Mouse (Mus musculus): Measurements from ENCODE around the gene Mmrn2. TPM values are rescaled to one million over a fixed set of nuclear protein-coding genes. Genes with fewer than 3 reads are reported as not detected.

The Mmrn2 gene
- polyA plus RNA-seq, 1 experiment from 2014 or later, result 5.7 TPM

DNA sequence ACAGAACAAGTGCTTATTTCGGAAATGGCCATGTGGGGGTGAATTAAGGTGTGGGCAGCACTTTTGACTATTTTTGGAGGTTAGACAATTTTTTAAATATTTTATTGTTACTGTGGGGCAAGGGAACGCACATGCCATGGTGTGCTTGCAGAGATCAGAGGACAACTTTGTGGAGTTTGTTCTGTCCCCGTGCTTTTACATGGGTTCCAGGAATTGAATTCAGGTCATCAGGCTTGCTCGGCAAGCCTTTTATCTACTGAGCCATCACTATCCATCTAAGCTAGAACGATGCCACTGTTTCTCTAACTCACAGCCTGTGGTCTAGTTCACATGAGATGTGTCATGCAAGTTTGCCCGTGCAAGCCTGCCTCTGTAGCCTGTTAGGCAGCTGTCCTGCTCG, 27.0 kb upstream of the Mmrn2 start:
- Histone ChIP-seq H3K4me3 (no peak overlapping the region), H3K9ac (no peak overlapping the region), H3K36me3 (peaks cover 12% of the 10 kb centered on the region), H3K27ac (no peak overlapping the region), H3K4me2 (no peak overlapping the region), H3K27me3 (no peaks in the 10 kb centered on the region), H3K9me3 (no peaks in the 10 kb centered on the region), H3K4me1 (replicated peaks) (no peaks in the 10 kb centered on the region)
- 85% methylated on average over 7 of the region's 7 CpGs for WGBS
- ATAC-seq (ENCODE audit: low FRiP score), result no peak

DNA sequence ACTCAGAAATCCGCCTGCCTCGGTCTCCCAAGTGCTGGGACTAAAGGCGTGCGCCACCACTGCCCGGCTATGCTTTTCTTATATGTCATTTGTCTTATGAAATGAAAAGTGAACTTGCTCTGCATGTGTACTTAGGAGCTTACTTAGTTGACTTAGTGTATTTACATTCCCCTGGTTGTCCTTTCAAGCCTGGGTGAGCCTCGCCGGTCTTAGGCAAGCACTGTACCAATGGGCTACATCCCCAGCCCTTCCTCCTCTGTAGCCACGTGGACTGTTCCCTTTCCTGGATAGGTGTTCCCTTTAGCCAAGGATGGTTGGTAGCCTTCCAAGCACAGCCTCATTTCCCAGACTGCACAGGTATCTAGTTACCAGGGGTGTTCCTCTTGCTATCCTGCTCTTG, 26.3 kb upstream of the Mmrn2 start:
- Histone ChIP-seq H3K9ac (no peak overlapping the region), H3K4me3 (no peak overlapping the region), H3K9me3 (no peaks in the 10 kb centered on the region), H3K4me1 (replicated peaks) (no peaks in the 10 kb centered on the region), H3K36me3 (peaks cover 9% of the 10 kb centered on the region), H3K4me2 (no peak overlapping the region), H3K27me3 (no peaks in the 10 kb centered on the region), H3K27ac (no peak overlapping the region)
- WGBS, result 86% methylated on average over 8 of the region's 8 CpGs
- no peak for ATAC-seq (ENCODE audit: low FRiP score)

DNA sequence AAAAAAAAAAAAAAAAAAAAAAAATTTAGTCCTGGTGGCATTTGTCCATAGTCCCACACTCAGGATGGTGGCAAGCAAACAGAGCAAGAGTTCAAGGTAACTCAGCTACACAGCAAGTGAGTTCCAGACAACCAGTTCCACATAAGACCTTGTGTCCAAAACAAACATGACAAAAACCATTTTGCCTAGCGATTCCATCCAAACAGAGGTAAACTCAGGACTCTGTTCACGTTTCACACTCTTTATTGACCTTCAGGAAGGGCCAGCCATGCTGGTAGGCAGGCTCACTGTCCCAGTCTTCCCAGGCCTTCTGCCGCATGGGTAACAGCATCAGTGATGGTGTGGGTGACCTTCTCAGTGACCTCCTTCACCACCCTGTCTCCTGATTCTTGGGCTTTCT, 23.6 kb upstream of the Mmrn2 start:
- no peak overlapping the region for H3K4me3 ChIP-seq
- 58% methylated on average over 3 of the region's 3 CpGs for WGBS
- no peaks in the 10 kb centered on the region for H3K36me3 ChIP-seq
- no peak overlapping the region for H3K4me2 ChIP-seq
- no peak overlapping the region for H3K27ac ChIP-seq
- no peaks in the 10 kb centered on the region for H3K27me3 ChIP-seq
- H3K4me1 ChIP-seq (replicated peaks), result no peaks in the 10 kb centered on the region
- no peak for ATAC-seq (ENCODE audit: low FRiP score)
- H3K9me3 ChIP-seq, result no peaks in the 10 kb centered on the region
- no peak overlapping the region for H3K9ac ChIP-seq

DNA sequence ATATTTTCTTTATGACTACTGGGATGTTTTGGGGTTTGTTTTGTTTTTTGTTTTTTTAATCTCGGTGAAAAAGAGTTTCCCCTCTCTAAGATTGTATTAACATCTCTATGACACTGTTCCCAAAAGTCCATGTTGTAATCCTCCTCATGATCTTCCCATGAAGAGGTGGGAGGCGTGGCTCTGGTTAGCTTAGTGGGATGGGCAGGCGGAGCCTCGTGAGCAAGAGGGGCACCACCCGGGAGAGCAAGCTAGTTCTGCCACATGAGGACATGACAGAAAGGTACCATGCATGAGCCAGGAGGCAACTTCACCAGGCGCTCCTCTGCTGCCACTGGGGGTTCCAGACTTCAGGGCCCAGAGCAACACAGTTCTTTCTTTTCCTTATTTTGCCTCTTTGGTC, 22.7 kb upstream of the Mmrn2 start:
- no peak for ATAC-seq (ENCODE audit: low FRiP score)
- Histone ChIP-seq H3K4me2 (no peak overlapping the region), H3K27ac (no peak overlapping the region), H3K4me3 (no peak overlapping the region), H3K4me1 (replicated peaks) (no peaks in the 10 kb centered on the region), H3K36me3 (no peaks in the 10 kb centered on the region), H3K9me3 (no peaks in the 10 kb centered on the region), H3K27me3 (no peaks in the 10 kb centered on the region), H3K9ac (no peak overlapping the region)
- WGBS, result 60% methylated on average over 6 of the region's 6 CpGs

DNA sequence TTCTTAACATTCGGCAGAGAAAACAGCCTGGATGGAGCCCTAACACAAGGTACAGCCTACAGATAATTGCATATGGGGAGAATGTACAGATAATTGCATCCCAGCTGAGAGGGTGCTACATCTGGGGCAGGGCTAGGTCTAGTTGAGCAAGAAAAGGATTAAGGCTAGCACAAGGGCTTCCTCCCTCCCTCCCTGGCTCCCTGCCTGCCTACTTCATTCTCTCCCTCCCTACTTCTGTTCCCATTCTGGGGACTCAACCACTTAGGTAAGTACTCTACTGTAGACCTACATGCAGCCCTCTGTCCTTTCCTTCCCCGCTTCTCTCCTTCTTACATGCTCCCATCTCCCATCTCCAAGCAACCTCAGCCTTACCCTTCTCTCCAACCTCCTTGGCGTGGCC, 21.9 kb upstream of the Mmrn2 start:
- Histone ChIP-seq H3K4me3 (no peak overlapping the region), H3K9me3 (no peaks in the 10 kb centered on the region), H3K4me1 (replicated peaks) (no peaks in the 10 kb centered on the region), H3K36me3 (no peaks in the 10 kb centered on the region), H3K4me2 (no peak overlapping the region), H3K27me3 (no peaks in the 10 kb centered on the region), H3K27ac (no peak overlapping the region), H3K9ac (no peak overlapping the region)
- no peak for ATAC-seq (ENCODE audit: low FRiP score)
- 90% methylated on average over 3 of the region's 3 CpGs for WGBS

DNA sequence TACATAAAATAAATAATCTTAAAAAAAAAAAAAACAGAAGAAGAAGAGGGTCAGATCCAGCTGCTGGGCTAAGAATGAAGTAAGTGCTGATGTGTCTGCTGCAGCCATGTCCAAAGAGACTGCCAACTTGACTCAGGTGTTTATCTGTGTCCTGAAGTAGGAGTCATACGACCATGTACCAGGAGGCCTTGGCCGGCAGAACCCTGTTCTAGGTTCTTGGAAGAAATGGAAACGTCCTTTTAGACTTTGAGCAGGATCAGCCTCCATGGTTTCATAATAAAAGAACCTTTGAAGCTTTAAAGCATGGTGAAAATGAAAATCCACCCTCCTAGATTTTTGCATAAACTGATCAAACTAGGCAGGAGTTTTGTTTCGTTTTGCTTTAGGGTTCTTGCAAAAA, 20.8 kb upstream of the Mmrn2 start:
- Histone ChIP-seq H3K27me3 (no peaks in the 10 kb centered on the region), H3K4me2 (no peak overlapping the region), H3K9ac (no peak overlapping the region), H3K27ac (no peak overlapping the region), H3K4me3 (no peak overlapping the region), H3K4me1 (replicated peaks) (no peaks in the 10 kb centered on the region), H3K9me3 (no peaks in the 10 kb centered on the region), H3K36me3 (no peaks in the 10 kb centered on the region)
- WGBS, result 89% methylated on average over 4 of the region's 4 CpGs
- ATAC-seq (ENCODE audit: low FRiP score), result no peak

DNA sequence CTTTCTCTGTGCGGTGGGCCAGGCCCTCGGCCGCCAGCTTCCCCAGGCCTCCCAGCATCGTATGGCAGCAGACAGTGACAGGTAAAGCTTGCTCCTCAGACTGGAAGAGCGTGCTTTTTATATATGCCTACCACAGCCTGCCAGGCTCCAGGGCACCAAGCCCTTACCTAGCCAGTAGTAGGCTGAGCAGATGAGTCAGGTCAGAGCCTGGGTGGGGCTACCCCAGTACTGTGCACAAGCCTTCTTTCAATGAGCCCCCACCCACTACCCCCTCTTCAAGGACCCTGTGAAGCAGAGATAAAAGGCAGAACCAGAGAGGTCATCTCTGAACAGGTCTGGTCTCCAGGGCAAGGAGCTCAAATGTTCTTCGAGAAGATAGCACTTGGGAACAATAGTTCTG, 20.0 kb upstream of the Mmrn2 start, which contains the start of gene Fam25c:
TSS of gene Fam25c (minus strand) at position 133 of the 400 bp plus-strand sequence.
- Histone ChIP-seq H3K4me2 (no peak within 1 kb of the TSS), H3K36me3 (no peaks in the 10 kb centered on the region), H3K27ac (no peak within 1 kb of the TSS), H3K27me3 (no peaks in the 10 kb centered on the region), H3K4me1 (replicated peaks) (no peaks in the 10 kb centered on the region), H3K9ac (no peak within 1 kb of the TSS), H3K4me3 (no peak within 1 kb of the TSS), H3K9me3 (no peaks in the 10 kb centered on the region)
- 88% methylated on average over 6 of the region's 6 CpGs for WGBS
- ATAC-seq (ENCODE audit: low FRiP score), result no peak

DNA sequence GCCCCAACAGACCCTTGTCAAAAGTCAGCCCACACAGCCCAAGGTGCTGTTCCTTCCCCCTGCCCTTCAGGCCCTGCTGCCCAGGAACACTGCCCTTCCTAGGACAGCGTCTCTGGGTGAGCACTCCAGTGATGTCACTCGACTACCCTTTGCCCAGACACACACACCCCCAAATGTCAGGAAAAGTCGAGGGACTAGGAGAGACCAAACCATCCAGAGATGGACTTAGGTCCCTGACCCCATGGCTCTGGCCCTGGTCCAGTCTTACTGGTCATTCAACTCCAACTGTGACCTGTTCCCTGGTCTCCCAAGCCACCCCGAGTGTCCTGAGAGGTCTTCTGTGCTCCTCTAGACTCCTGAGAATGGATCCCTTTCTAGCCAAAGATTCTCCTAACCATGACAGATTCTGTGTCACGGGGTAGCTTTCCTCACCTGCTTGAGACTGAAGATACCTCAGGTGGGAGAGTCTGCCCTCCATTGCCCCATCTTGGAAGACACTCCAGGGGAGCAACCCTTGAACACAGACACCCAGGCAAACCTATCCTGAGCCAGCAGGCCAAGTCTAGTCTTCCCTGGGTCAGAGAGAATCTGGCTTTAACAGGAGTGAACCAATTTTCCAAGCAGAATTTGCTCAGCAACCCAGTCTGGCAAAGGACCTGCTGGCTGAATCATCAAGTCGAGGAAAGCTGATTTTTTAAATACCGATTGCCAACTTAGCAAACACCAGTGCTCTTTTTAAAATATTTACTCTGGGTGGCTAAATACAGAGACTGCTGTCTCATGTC, 17.4 kb upstream of the Mmrn2 start:
- no peaks in the 10 kb centered on the region for H3K9me3 ChIP-seq

DNA sequence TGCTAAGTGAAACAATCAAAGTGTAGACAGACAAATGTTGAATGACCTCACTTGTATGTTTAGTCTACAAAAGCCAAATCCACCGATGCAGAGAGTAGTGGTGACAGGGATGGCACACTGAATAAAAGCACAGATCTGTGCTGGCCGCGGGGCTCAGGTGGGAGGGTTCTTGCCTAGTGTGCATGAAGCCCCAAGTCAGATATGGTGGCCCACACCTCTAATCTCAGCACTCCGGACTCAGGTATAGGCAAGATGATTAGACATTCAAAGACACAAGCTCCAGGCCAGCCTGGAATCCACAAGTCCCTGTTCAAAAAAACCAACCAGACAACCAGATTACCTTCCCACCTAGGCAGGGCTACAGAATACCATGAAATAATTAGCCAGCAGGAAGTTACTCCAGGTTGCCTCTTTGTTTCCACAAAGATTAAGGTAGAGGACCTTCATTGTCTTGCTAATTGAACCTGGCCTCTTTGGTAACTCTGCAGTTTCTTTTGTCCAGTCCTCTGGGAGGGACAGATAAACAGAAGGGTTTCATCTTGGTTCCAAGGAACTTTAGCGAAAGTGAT, 15.5 kb upstream of the Mmrn2 start:
- Histone ChIP-seq H3K4me3 (no peak overlapping the region), H3K36me3 (no peaks in the 10 kb centered on the region), H3K9me3 (no peaks in the 10 kb centered on the region), H3K27ac (no peak overlapping the region), H3K4me2 (no peak overlapping the region), H3K9ac (no peak overlapping the region), H3K4me1 (replicated peaks) (peaks cover 15% of the 10 kb centered on the region), H3K27me3 (0 out of 2 replicates have a peak, but pooled peaks cover 3% of the 10 kb centered on the region)
- 59% methylated on average over 5 of the region's 5 CpGs for WGBS
- no peak for ATAC-seq (ENCODE audit: low FRiP score)

More for the DNA sequence above, 17.4 kb upstream of the Mmrn2 start:
- no peak for ATAC-seq (ENCODE audit: low FRiP score)
- Histone ChIP-seq H3K27me3 (0 out of 2 replicates have a peak, but pooled peaks cover 3% of the 10 kb centered on the region), H3K4me3 (no peak overlapping the region), H3K9ac (no peak overlapping the region), H3K36me3 (no peaks in the 10 kb centered on the region), H3K4me1 (replicated peaks) (no peaks in the 10 kb centered on the region), H3K27ac (no peak overlapping the region), H3K4me2 (no peak overlapping the region)
- WGBS, result 84% methylated on average over 7 of the region's 7 CpGs

DNA sequence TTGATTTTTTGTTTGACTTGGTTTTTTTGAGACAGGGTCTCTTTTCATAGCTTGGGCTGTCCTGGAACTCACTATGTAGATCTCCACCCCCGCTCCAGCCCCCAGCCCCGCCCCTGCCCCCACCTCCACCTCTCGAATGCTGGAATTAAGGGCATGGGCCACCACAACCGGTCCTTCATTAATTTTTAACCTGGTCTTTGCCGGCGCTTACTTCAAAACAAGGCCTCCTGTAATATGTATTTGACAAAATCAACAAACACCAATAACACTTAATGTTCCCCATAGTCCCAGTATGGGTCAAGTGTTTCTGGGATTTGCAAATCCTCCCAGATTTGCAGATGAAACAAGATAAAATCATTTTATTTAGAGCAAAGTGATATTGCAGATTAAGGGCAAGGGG, 15.0 kb upstream of the Mmrn2 start:
- 42% methylated on average over 6 of the region's 6 CpGs for WGBS
- Histone ChIP-seq H3K27ac (no peak overlapping the region), H3K36me3 (no peaks in the 10 kb centered on the region), H3K4me3 (no peak overlapping the region), H3K9ac (no peak overlapping the region), H3K27me3 (0 out of 2 replicates have a peak, but pooled peaks cover 3% of the 10 kb centered on the region), H3K9me3 (no peaks in the 10 kb centered on the region), H3K4me1 (replicated peaks) (peaks cover 15% of the 10 kb centered on the region), H3K4me2 (no peak overlapping the region)
- ATAC-seq (ENCODE audit: low FRiP score), result no peak

DNA sequence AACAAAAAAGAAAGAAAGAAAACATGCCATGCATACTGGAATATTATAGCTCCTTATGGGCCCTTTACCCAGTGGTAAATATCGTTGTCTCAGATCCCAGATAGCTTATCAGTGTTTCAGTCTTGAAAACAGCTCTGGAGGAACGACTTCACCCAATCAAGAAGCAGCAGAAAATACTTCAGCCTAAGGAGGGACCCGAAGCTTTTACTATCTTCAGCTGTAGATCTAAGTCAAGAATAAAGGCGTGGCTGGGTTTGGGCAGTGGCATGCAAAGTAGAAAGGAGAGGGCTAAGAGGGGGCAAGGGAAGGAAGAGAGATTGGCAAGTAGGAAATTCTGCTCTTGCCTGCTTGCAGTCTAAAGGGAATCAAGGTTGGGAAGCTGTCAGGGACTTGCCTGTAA, 13.1 kb upstream of the Mmrn2 start:
- Histone ChIP-seq H3K36me3 (no peaks in the 10 kb centered on the region), H3K4me1 (replicated peaks) (peaks cover 15% of the 10 kb centered on the region), H3K4me2 (no peak overlapping the region), H3K27ac (no peak overlapping the region), H3K9me3 (no peaks in the 10 kb centered on the region), H3K9ac (no peak overlapping the region), H3K27me3 (0 out of 2 replicates have a peak, but pooled peaks cover 3% of the 10 kb centered on the region), H3K4me3 (no peak overlapping the region)
- WGBS, result 85% methylated on average over 4 of the region's 4 CpGs
- no peak for ATAC-seq (ENCODE audit: low FRiP score)

DNA sequence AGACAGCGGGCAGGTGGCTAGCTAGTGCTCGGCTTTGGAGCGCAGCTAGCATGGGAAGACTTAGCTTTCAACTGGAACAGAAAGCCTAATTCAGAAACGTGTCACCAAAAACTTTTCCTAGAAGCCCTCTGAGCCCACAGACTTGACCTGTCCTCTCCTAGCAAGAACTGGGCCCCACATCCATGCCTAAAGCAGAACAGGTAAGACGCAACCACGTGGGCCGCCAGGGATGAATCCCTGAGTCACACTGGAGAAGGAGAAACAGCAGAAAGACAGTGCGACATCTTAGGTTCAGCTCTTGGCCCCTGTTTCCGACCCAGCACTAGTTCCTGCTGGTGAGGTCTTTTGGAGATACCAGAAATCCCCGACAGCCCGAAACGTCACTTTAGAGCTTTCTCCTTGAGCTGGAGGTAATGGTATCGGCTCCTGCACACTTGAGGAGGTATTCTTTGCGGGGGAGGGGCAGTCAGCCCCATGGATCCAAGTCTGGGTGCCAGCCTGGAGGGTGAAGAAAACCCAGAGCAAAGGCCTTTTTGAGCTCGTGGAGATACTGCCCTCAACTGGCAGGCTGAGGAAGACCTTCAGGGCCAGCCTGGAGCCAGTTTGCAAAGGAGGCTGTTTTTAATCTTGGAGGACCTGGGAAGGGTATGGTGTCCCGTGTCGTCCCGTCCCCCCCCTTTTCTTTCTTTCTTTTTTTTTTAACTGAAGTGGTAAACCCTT, 12.4 kb upstream of the Mmrn2 start:
- Histone ChIP-seq H3K27ac (no peak overlapping the region), H3K4me3 (peak overlapping the region; percentile 46), H3K9ac (peak overlapping the region; percentile 78; the same call in 1 of the 2 replicates), H3K4me2 (peak overlapping the region; percentile 90), H3K36me3 (no peaks in the 10 kb centered on the region), H3K4me1 (replicated peaks) (peaks cover 15% of the 10 kb centered on the region), H3K9me3 (no peaks in the 10 kb centered on the region), H3K27me3 (0 out of 2 replicates have a peak, but pooled peaks cover 3% of the 10 kb centered on the region)
- ATAC-seq (ENCODE audit: low FRiP score), result peak; percentile 67
- 31% methylated on average over 18 of the region's 18 CpGs for WGBS

Data from hindbrain, embryonic 13.5 days (tissue).